Mouse (Mus musculus) hindbrain, embryonic 11.5 days (tissue): ENCODE data around the gene Slc4a1. TPM values are rescaled to one million over a fixed set of nuclear protein-coding genes. Genes with fewer than 3 reads are reported as not detected.

Experiments
- ATAC-seq: fragments of 200-750 bp; cut with Nextera tagmentation; 2 replicates; pipeline ENCODE4 v1.8.0; 2017; ENCODE audit warnings: mild to moderate bottlenecking, moderate TSS enrichment, moderate library complexity; ENCODE audit not compliant: low FRiP score
- DNase-seq: peaks from one replicate; pipeline ENCODE4 v3.0.0-alpha.2; 2015; ENCODE audit warnings: low spot score
- H3K27ac ChIP-seq: fragments of 300-500 bp; sonication (generic); 2 replicates; pipeline ENCODE4 v1.5.1; 2014; ENCODE audit warnings: mild to moderate bottlenecking, low read depth, low read length
- H3K27me3 ChIP-seq: fragments of 300-500 bp; sonication (generic); 2 replicates; pipeline ENCODE4 v1.6.1; 2014; ENCODE audit warnings: mild to moderate bottlenecking, low read length, moderate library complexity, mixed read lengths; ENCODE audit not compliant: control insufficient read depth, insufficient read depth
- H3K36me3 ChIP-seq: fragments of 300-500 bp; sonication (generic); 2 replicates; pipeline ENCODE4 v1.6.1; 2014; ENCODE audit warnings: mild to moderate bottlenecking, low read length, moderate library complexity, mixed read lengths; ENCODE audit not compliant: control insufficient read depth, insufficient read depth
- H3K4me1 ChIP-seq: fragments of 300-500 bp; sonication (generic); replicated peaks from 2 replicates; pipeline ENCODE4 v1.6.1; 2014; ENCODE audit warnings: low read length, mixed read lengths; ENCODE audit not compliant: control insufficient read depth, insufficient read depth
- H3K4me2 ChIP-seq: fragments of 300-500 bp; sonication (generic); replicated peaks from 2 replicates; pipeline ENCODE4 v1.6.1; 2014; ENCODE audit warnings: mild to moderate bottlenecking, low read depth, low read length
- H3K4me3 ChIP-seq: fragments of 300-500 bp; sonication (generic); 2 replicates; pipeline ENCODE4 v1.5.1; 2014; ENCODE audit warnings: low read depth, low read length
- H3K9ac ChIP-seq: fragments of 300-500 bp; sonication (generic); 2 replicates; pipeline ENCODE4 v1.6.1; 2014; ENCODE audit warnings: low read depth, low read length
- H3K9me3 ChIP-seq: fragments of 300-500 bp; sonication (generic); 2 replicates; pipeline ENCODE4 v1.6.1; 2016; ENCODE audit warnings: low read length; ENCODE audit not compliant: control insufficient read depth
- WGBS: fragments of 180-500 bp; shearing (Covaris S2); extraction: QIAGEN DNeasy Blood & Tissue Kit; methylation state at CpG from one replicate; pipeline ENCODE4 v1.1.7; 2014; 5-methylcytosine and 5-hydroxymethylcytosine counted together
- polyA plus RNA-seq: library from polyadenylated mRNA; unstranded; fragments of >200 nt; fragmentation: Nextera tagmentation; extraction: Ambion mirVana; gene quantifications from 2 replicates; pipeline ENCODE4 v1.2.1, GENCODE M21; 2014

Gene Slc4a1
- polyA plus RNA-seq, 1 experiment from 2014 or later: 25.8 TPM

GRCm38 (mm10) chr11:102344458-102344857, 21.5 kb downstream of the Slc4a1 start:
- Histone ChIP-seq H3K27me3 (no peaks in the 10 kb centered on the region), H3K36me3 (no peaks in the 10 kb centered on the region), H3K4me3 (no peak overlapping the region), H3K27ac (no peak overlapping the region), H3K4me1 (no peaks in the 10 kb centered on the region), H3K9me3 (no peaks in the 10 kb centered on the region), H3K4me2 (no peak overlapping the region), H3K9ac (no peak overlapping the region)
- no peak for DNase-seq
- 89% methylated on average over 3 of the region's 3 CpGs for WGBS
- no peak for ATAC-seq

- H3K9ac ChIP-seq: no peak overlapping the region
- H3K9me3 ChIP-seq: no peaks in the 10 kb centered on the region
- H3K27ac ChIP-seq: no peak overlapping the region
- 73% methylated on average over 12 of the region's 12 CpGs for WGBS
- DNase-seq (no peak), ATAC-seq (no peak)
- H3K4me2 ChIP-seq: no peak overlapping the region
- no peaks in the 10 kb centered on the region for H3K27me3 ChIP-seq
- no peaks in the 10 kb centered on the region for H3K4me1 ChIP-seq
- H3K36me3 ChIP-seq: no peaks in the 10 kb centered on the region
- H3K4me3 ChIP-seq: no peak overlapping the region
Observed at GRCm38 (mm10) chr11:102342742-102343141, 23.3 kb downstream of the Slc4a1 start.

GRCm38 (mm10) chr11:102341101-102341500, 24.9 kb downstream of the Slc4a1 start:
- ATAC-seq (no peak), DNase-seq (no peak)
- H3K4me1 ChIP-seq: no peaks in the 10 kb centered on the region
- no peak overlapping the region for H3K4me2 ChIP-seq
- no peak overlapping the region for H3K27ac ChIP-seq
- H3K27me3 ChIP-seq: no peaks in the 10 kb centered on the region
- H3K9me3 ChIP-seq: no peaks in the 10 kb centered on the region
- 89% methylated on average over 4 of the region's 4 CpGs for WGBS
- no peak overlapping the region for H3K4me3 ChIP-seq
- H3K36me3 ChIP-seq: no peaks in the 10 kb centered on the region
- no peak overlapping the region for H3K9ac ChIP-seq

- Histone ChIP-seq H3K36me3 (no peaks in the 10 kb centered on the region), H3K9ac (no peak overlapping the region), H3K27me3 (no peaks in the 10 kb centered on the region), H3K4me2 (no peak overlapping the region), H3K4me3 (no peak overlapping the region), H3K27ac (no peak overlapping the region), H3K9me3 (no peaks in the 10 kb centered on the region), H3K4me1 (no peaks in the 10 kb centered on the region)
- no peak for ATAC-seq
- no peak for DNase-seq
- WGBS: 51% methylated on average over 4 of the region's 4 CpGs
Observed at GRCm38 (mm10) chr11:102339624-102340023, 26.4 kb downstream of the Slc4a1 start.

GRCm38 (mm10) chr11:102339195-102339594, 26.8 kb downstream of the Slc4a1 start:
- H3K36me3 ChIP-seq: no peaks in the 10 kb centered on the region
- 83% methylated on average over 11 of the region's 11 CpGs for WGBS

GRCm38 (mm10) chr11:102338561-102338960, 27.4 kb downstream of the Slc4a1 start:
- H3K9me3 ChIP-seq: no peaks in the 10 kb centered on the region
- no peak overlapping the region for H3K9ac ChIP-seq
- H3K27me3 ChIP-seq: no peaks in the 10 kb centered on the region
- H3K4me2 ChIP-seq: no peak overlapping the region
- ATAC-seq (no peak), DNase-seq (no peak)
- H3K36me3 ChIP-seq: no peaks in the 10 kb centered on the region
- H3K27ac ChIP-seq: no peak overlapping the region
- WGBS: 57% methylated on average over 3 of the region's 3 CpGs
- no peak overlapping the region for H3K4me3 ChIP-seq
- no peaks in the 10 kb centered on the region for H3K4me1 ChIP-seq

More at GRCm38 (mm10) chr11:102339195-102339594, 26.8 kb downstream of the Slc4a1 start:
- H3K4me2 ChIP-seq: no peak overlapping the region
- no peaks in the 10 kb centered on the region for H3K9me3 ChIP-seq
- no peak overlapping the region for H3K4me3 ChIP-seq
- ATAC-seq (no peak), DNase-seq (no peak)
- H3K4me1 ChIP-seq: no peaks in the 10 kb centered on the region
- H3K27me3 ChIP-seq: no peaks in the 10 kb centered on the region
- no peak overlapping the region for H3K9ac ChIP-seq
- H3K27ac ChIP-seq: no peak overlapping the region

- WGBS: 86% methylated on average over 1 of the region's 1 CpGs
- H3K4me3 ChIP-seq: no peak overlapping the region
- no peak for ATAC-seq
Observed at GRCm38 (mm10) chr11:102337921-102338320, 28.1 kb downstream of the Slc4a1 start.

GRCm38 (mm10) chr11:102336191-102336590, 29.8 kb downstream of the Slc4a1 start:
- Histone ChIP-seq H3K9ac (no peak overlapping the region), H3K4me1 (no peaks in the 10 kb centered on the region), H3K9me3 (no peaks in the 10 kb centered on the region), H3K27me3 (no peaks in the 10 kb centered on the region), H3K27ac (no peak overlapping the region), H3K4me3 (no peak overlapping the region), H3K4me2 (no peak overlapping the region), H3K36me3 (no peaks in the 10 kb centered on the region)
- ATAC-seq: no peak
- DNase-seq: no peak
- 79% methylated on average over 1 of the region's 1 CpGs for WGBS

More at GRCm38 (mm10) chr11:102337921-102338320, 28.1 kb downstream of the Slc4a1 start:
- no peak overlapping the region for H3K9ac ChIP-seq
- H3K4me2 ChIP-seq: no peak overlapping the region
- H3K9me3 ChIP-seq: no peaks in the 10 kb centered on the region
- H3K36me3 ChIP-seq: no peaks in the 10 kb centered on the region
- no peak overlapping the region for H3K27ac ChIP-seq
- no peaks in the 10 kb centered on the region for H3K4me1 ChIP-seq
- DNase-seq: no peak
- H3K27me3 ChIP-seq: no peaks in the 10 kb centered on the region

GRCm38 (mm10) chr11:102334973-102335700, 30.9 kb downstream of the Slc4a1 start:
- Histone ChIP-seq H3K4me3 (no peak overlapping the region), H3K36me3 (no peaks in the 10 kb centered on the region), H3K27me3 (no peaks in the 10 kb centered on the region), H3K9ac (no peak overlapping the region), H3K4me1 (no peaks in the 10 kb centered on the region), H3K9me3 (no peaks in the 10 kb centered on the region), H3K27ac (no peak overlapping the region), H3K4me2 (no peak overlapping the region)
- ATAC-seq (no peak), DNase-seq (no peak)
- WGBS: 48% methylated on average over 9 of the region's 9 CpGs
